In the genomic region with DNA sequence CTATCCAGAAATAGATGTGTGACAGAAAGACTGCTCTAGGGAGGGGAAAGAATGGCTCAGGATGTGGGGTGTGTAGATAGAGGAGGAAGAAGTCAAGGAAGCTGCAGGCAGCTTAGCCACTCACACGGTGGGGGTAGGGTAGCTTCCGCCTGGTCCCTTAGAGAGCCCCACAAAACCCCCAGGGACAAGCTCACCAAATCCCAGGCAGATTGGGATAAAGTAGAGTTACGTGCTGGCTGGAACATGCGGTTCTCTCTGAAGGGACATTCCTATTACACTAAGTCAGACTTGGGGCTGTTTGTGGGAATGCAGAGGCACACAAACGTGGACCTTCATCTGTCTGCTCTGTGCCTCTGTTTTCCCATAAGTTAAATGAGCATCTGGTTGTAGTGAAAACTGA, we compare ENCODE assay signal across 14 mouse cellular contexts. TPM values are rescaled to one million over a fixed set of nuclear protein-coding genes. Genes with fewer than 3 reads are reported as not detected.
A peak's percentile ranks its signal among the peaks of the same experiment; 100 is the strongest.
DNase-seq lines count a peak whose midpoint lies in the region; ATAC-seq and TF ChIP-seq lines count a peak whose summit lies in the region.
"Had no signal": no experiment of that assay in that cellular context is flagged by ENCODE, and none has a peak within 500 bp of the region (broad histone marks: within the 10 kb centered on the region; RNA-seq: fewer than 3 reads in every experiment).

No protein-coding gene starts in this region.

- no peak overlapping the region for H3K9ac ChIP-seq in liver, embryonic 15.5 days
- no peak overlapping the region for H3K9ac ChIP-seq in liver, postnatal 0 days (replicated peaks)
- no peak overlapping the region for H3K9ac ChIP-seq in heart, embryonic 12.5 days
- H3K9ac ChIP-seq in limb, embryonic 14.5 days (ENCODE audit: low read depth, low read length, severe bottlenecking) = no peak overlapping the region
- H3K9ac ChIP-seq: midbrain, embryonic 12.5 days had no signal

- H3K36me3 ChIP-seq in liver, embryonic 15.5 days (replicated peaks) = peaks cover 41% of the 10 kb centered on the region
- peaks cover 10% of the 10 kb centered on the region for H3K36me3 ChIP-seq in liver, postnatal 0 days (replicated peaks; ENCODE audit: insufficient read depth, low read length)
- H3K36me3 ChIP-seq in heart, embryonic 12.5 days = peaks cover 12% of the 10 kb centered on the region
- peaks cover 24% of the 10 kb centered on the region for H3K36me3 ChIP-seq in limb, embryonic 14.5 days (ENCODE audit: control insufficient read depth, insufficient read depth, low read length)
- peaks cover 53% of the 10 kb centered on the region for H3K36me3 ChIP-seq in midbrain, embryonic 10.5 days
- H3K36me3 ChIP-seq: midbrain, embryonic 12.5 days had no signal

- H3K27me3 ChIP-seq in liver, embryonic 15.5 days = no peaks in the 10 kb centered on the region
- H3K27me3 ChIP-seq in liver, postnatal 0 days (ENCODE audit: insufficient read depth, low read length) = no peaks in the 10 kb centered on the region
- H3K27me3 ChIP-seq in heart, embryonic 12.5 days (replicated peaks) = no peaks in the 10 kb centered on the region
- H3K27me3 ChIP-seq in limb, embryonic 14.5 days (ENCODE audit: control insufficient read depth, insufficient read depth, low read length) = no peaks in the 10 kb centered on the region
- H3K27me3 ChIP-seq in midbrain, embryonic 10.5 days (ENCODE audit: low read depth, poor library complexity, severe bottlenecking) = no peaks in the 10 kb centered on the region
- H3K27me3 ChIP-seq: midbrain, embryonic 12.5 days had no signal

- 0 out of 2 replicates have a peak overlapping the region, but pooled peaks have one; percentile 29 for H3K27ac ChIP-seq in liver, embryonic 15.5 days (replicated peaks)
- no peak overlapping the region for H3K27ac ChIP-seq in liver, postnatal 0 days (ENCODE audit: low read depth)
- peak overlapping the region; percentile 67 for H3K27ac ChIP-seq in heart, embryonic 12.5 days (ENCODE audit: poor library complexity, severe bottlenecking)
- no peak overlapping the region for H3K27ac ChIP-seq in limb, embryonic 14.5 days (replicated peaks; ENCODE audit: low read depth, low read length)
- no peak overlapping the region for H3K27ac ChIP-seq in midbrain, embryonic 10.5 days (replicated peaks)
- H3K27ac ChIP-seq: midbrain, embryonic 12.5 days had no signal

- TF ChIP-seq CTCF in liver, postnatal 0 days (IDR thresholded peaks at IDR 0.05; ENCODE audit: low read depth) = no peak

- H3K4me3 ChIP-seq in liver, embryonic 15.5 days (replicated peaks) = no peak overlapping the region
- H3K4me3 ChIP-seq in liver, postnatal 0 days (ENCODE audit: low read depth, low read length) = no peak overlapping the region
- H3K4me3 ChIP-seq in heart, embryonic 12.5 days = no peak overlapping the region
- H3K4me3 ChIP-seq in limb, embryonic 14.5 days (replicated peaks; ENCODE audit: low read length) = no peak overlapping the region
- no peak overlapping the region for H3K4me3 ChIP-seq in midbrain, embryonic 10.5 days
- H3K4me3 ChIP-seq: erythroblast, embryonic 14.5 days; midbrain, embryonic 12.5 days had no signal

- no peak for DNase-seq in liver, postnatal 0 days
- peak; percentile 76 to 80 for DNase-seq in heart, adult 18-20 months
- peak; percentile 11 for DNase-seq in limb, embryonic 14.5 days (ENCODE audit: low spot score)
- no peak for DNase-seq in thymus, adult 18-20 months
- no peak for DNase-seq in midbrain, embryonic 10.5 days (ENCODE audit: low spot score)
- DNase-seq: cerebellum, postnatal 10 days; kidney, adult 2 months; right cerebral cortex, postnatal 14 days; thymus, postnatal 14 days had no signal

- no peak for TF ChIP-seq POLR2A in limb, embryonic 14.5 days (IDR thresholded peaks at IDR 0.05; ENCODE audit: borderline replicate concordance, extremely low read depth, insufficient read depth, insufficient read length)

- no peak for TF ChIP-seq EP300 in liver, postnatal 0 days (IDR thresholded peaks at IDR 0.05; ENCODE audit: low read depth)

- H3K9me3 ChIP-seq in liver, embryonic 15.5 days (replicated peaks) = no peaks in the 10 kb centered on the region
- no peaks in the 10 kb centered on the region for H3K9me3 ChIP-seq in liver, postnatal 0 days (ENCODE audit: low read length)
- H3K9me3 ChIP-seq in heart, embryonic 12.5 days (replicated peaks) = no peaks in the 10 kb centered on the region
- no peaks in the 10 kb centered on the region for H3K9me3 ChIP-seq in limb, embryonic 14.5 days (ENCODE audit: control insufficient read depth, low read length)
- no peaks in the 10 kb centered on the region for H3K9me3 ChIP-seq in midbrain, embryonic 10.5 days (replicated peaks)
- H3K9me3 ChIP-seq: midbrain, embryonic 12.5 days had no signal

- WGBS in liver, embryonic 15.5 days (ENCODE audit: insufficient replicate concordance) = 66% methylated on average over 5 of the region's 5 CpGs
- 68% methylated on average over 5 of the region's 5 CpGs for WGBS in liver, postnatal 0 days (ENCODE audit: insufficient replicate concordance)
- WGBS in heart, embryonic 12.5 days = 31% methylated on average over 5 of the region's 5 CpGs
- 50% methylated on average over 5 of the region's 5 CpGs for WGBS in limb, embryonic 14.5 days
- WGBS in midbrain, embryonic 10.5 days = 80% methylated on average over 5 of the region's 5 CpGs

- H3K4me2 ChIP-seq in liver, embryonic 15.5 days = no peak overlapping the region
- H3K4me2 ChIP-seq in liver, postnatal 0 days (ENCODE audit: low read depth, low read length) = no peak overlapping the region
- H3K4me2 ChIP-seq in heart, embryonic 12.5 days = peak overlapping the region; percentile 31
- H3K4me2 ChIP-seq in limb, embryonic 14.5 days (replicated peaks; ENCODE audit: low read depth, low read length, severe bottlenecking) = no peak overlapping the region
- H3K4me2 ChIP-seq: midbrain, embryonic 12.5 days had no signal

- peaks cover 82% of the 10 kb centered on the region for H3K4me1 ChIP-seq in liver, embryonic 15.5 days (replicated peaks)
- H3K4me1 ChIP-seq in liver, postnatal 0 days (ENCODE audit: insufficient read depth) = peaks cover 37% of the 10 kb centered on the region
- H3K4me1 ChIP-seq in heart, embryonic 12.5 days (replicated peaks) = peaks cover 58% of the 10 kb centered on the region
- H3K4me1 ChIP-seq in limb, embryonic 14.5 days (ENCODE audit: control insufficient read depth, insufficient read depth, low read length) = peaks cover 44% of the 10 kb centered on the region
- peaks cover 11% of the 10 kb centered on the region for H3K4me1 ChIP-seq in midbrain, embryonic 10.5 days

- ATAC-seq in liver, embryonic 15.5 days (ENCODE audit: insufficient read depth) = 0 out of 2 replicates have a peak, but pooled peaks have one; percentile 5
- no peak for ATAC-seq in liver, postnatal 0 days
- ATAC-seq in heart, embryonic 12.5 days (ENCODE audit: insufficient number of reproducible peaks, low FRiP score) = no peak
- ATAC-seq in limb, embryonic 14.5 days (ENCODE audit: low FRiP score, low read depth) = peak; percentile 46; the same call in 1 of the 2 replicates
- ATAC-seq in erythroid progenitor cell, adult 5-6 weeks (replicated peaks; ENCODE audit: low FRiP score, poor library complexity, severe bottlenecking) = no peak

RNA-seq across cellular contexts. Expression of a gene that starts 12.4 kb away (rescaled TPM):
- polyA plus RNA-seq in liver, embryonic 15.5 days (2015; fragmentation: Nextera tagmentation; extraction: Ambion mirVana) = 22.8 and 23.2 TPM in 2 replicates
- 11.9 and 12.4 TPM in 2 replicates for polyA plus RNA-seq in liver, postnatal 0 days (2015; fragmentation: Nextera tagmentation; extraction: Ambion mirVana)
- 10 to 100 TPM; 32.8 to 37.1 TPM for total RNA-seq in heart, adult 18-20 months (2021)
- polyA plus RNA-seq in heart, embryonic 12.5 days (2016; fragmentation: Nextera tagmentation; extraction: Ambion mirVana) = 37.8 and 40.8 TPM in 2 replicates
- polyA plus RNA-seq in limb, embryonic 14.5 days (2012; rRNA removed) = 32.5 and 41.1 TPM in 2 replicates
- polyA plus RNA-seq in limb, embryonic 14.5 days (2014; fragmentation: Nextera tagmentation; extraction: Ambion mirVana) = 58.4 and 63.1 TPM in 2 replicates
- total RNA-seq in erythroid progenitor cell, adult 5-6 weeks (2015; ENCODE audit: low replicate concordance) = 59.1 and 60.2 TPM in 2 replicates
- 46.1 and 70.6 TPM in 2 replicates for total RNA-seq in erythroid progenitor cell, adult 5-6 weeks (2017; ENCODE audit: low replicate concordance)
- polyA plus RNA-seq in midbrain, embryonic 10.5 days (2016; fragmentation: Nextera tagmentation; extraction: Ambion mirVana) = 50.1 and 51.6 TPM in 2 replicates

RNA-seq across cellular contexts. Expression of a gene that starts 38.6 kb away (rescaled TPM):
- polyA plus RNA-seq in liver, embryonic 15.5 days (2015; fragmentation: Nextera tagmentation; extraction: Ambion mirVana) = 25.7 and 26.5 TPM in 2 replicates
- polyA plus RNA-seq in liver, postnatal 0 days (2015; fragmentation: Nextera tagmentation; extraction: Ambion mirVana) = 21.0 and 22.2 TPM in 2 replicates
- total RNA-seq in heart, adult 18-20 months (2021) = 10 to 100 TPM; 35.2 to 35.4 TPM
- polyA plus RNA-seq in heart, embryonic 12.5 days (2016; fragmentation: Nextera tagmentation; extraction: Ambion mirVana) = 48.2 and 54.3 TPM in 2 replicates
- polyA plus RNA-seq in limb, embryonic 14.5 days (2012; rRNA removed) = 23.5 and 25.2 TPM in 2 replicates
- polyA plus RNA-seq in limb, embryonic 14.5 days (2014; fragmentation: Nextera tagmentation; extraction: Ambion mirVana) = 49.6 and 50.2 TPM in 2 replicates
- total RNA-seq in erythroid progenitor cell, adult 5-6 weeks (2015; ENCODE audit: low replicate concordance) = 23.1 and 25.2 TPM in 2 replicates
- 23.8 and 32.0 TPM in 2 replicates for total RNA-seq in erythroid progenitor cell, adult 5-6 weeks (2017; ENCODE audit: low replicate concordance)
- polyA plus RNA-seq in midbrain, embryonic 10.5 days (2016; fragmentation: Nextera tagmentation; extraction: Ambion mirVana) = 44.0 and 47.1 TPM in 2 replicates

Comparison
In these comparisons a context has a peak if more than half of its experiments do, and no peak if none do; other contexts are left out.
1. ATAC-seq: peak in liver, embryonic 15.5 days (single experiment) and limb, embryonic 14.5 days (single experiment); none in liver, postnatal 0 days (single experiment), heart, embryonic 12.5 days (single experiment) and erythroid progenitor cell, adult 5-6 weeks (single experiment).
2. H3K27ac ChIP-seq: peak in liver, embryonic 15.5 days (single experiment) and heart, embryonic 12.5 days (single experiment); none in liver, postnatal 0 days (single experiment), limb, embryonic 14.5 days (single experiment) and midbrain, embryonic 10.5 days (single experiment).
3. DNase-seq: peak in heart, adult 18-20 months (2 of 2) and limb, embryonic 14.5 days (single experiment); none in liver, postnatal 0 days (single experiment), thymus, adult 18-20 months (0 of 2) and midbrain, embryonic 10.5 days (single experiment).